Mouse (Mus musculus): ENCODE measurements at regions not wholly inside any gene's neighbourhood (a gene's known extent, or its start where the extent isn't known, plus 50 kb on each side); places are given as distances from the start of the nearest gene placed in this dataset.

GRCm38 (mm10) chr12:47466740-47467139, 648.0 kb upstream of the Nova1 start:
- no peak for ATAC-seq (ENCODE audit: insufficient number of reproducible peaks, low FRiP score)

GRCm38 (mm10) chr12:47465924-47466323, 647.2 kb upstream of the Nova1 start:
- Histone ChIP-seq H3K9me3 (replicated peaks) (no peaks in the 10 kb centered on the region), H3K27ac (ENCODE audit: poor library complexity, severe bottlenecking) (no peak overlapping the region), H3K4me1 (replicated peaks) (no peaks in the 10 kb centered on the region), H3K27me3 (replicated peaks) (no peaks in the 10 kb centered on the region), H3K9ac (no peak overlapping the region), H3K4me2 (no peak overlapping the region), H3K36me3 (no peaks in the 10 kb centered on the region), H3K4me3 (no peak overlapping the region)
- no peak for ATAC-seq (ENCODE audit: insufficient number of reproducible peaks, low FRiP score)
- WGBS = 68% methylated on average over 5 of the region's 5 CpGs

More at GRCm38 (mm10) chr12:47466740-47467139, 648.0 kb upstream of the Nova1 start:
- no peak overlapping the region for H3K4me2 ChIP-seq
- no peaks in the 10 kb centered on the region for H3K9me3 ChIP-seq (replicated peaks)
- H3K36me3 ChIP-seq = no peaks in the 10 kb centered on the region
- no peak overlapping the region for H3K4me3 ChIP-seq
- WGBS = 81% methylated on average over 1 of the region's 1 CpGs
- no peak overlapping the region for H3K27ac ChIP-seq (ENCODE audit: poor library complexity, severe bottlenecking)
- H3K27me3 ChIP-seq (replicated peaks) = no peaks in the 10 kb centered on the region
- no peaks in the 10 kb centered on the region for H3K4me1 ChIP-seq (replicated peaks)
- H3K9ac ChIP-seq = no peak overlapping the region

- Histone ChIP-seq H3K4me2 (no peak overlapping the region), H3K4me3 (no peak overlapping the region), H3K27me3 (replicated peaks) (no peaks in the 10 kb centered on the region), H3K9ac (no peak overlapping the region), H3K36me3 (no peaks in the 10 kb centered on the region), H3K9me3 (replicated peaks) (no peaks in the 10 kb centered on the region), H3K27ac (ENCODE audit: poor library complexity, severe bottlenecking) (no peak overlapping the region), H3K4me1 (replicated peaks) (no peaks in the 10 kb centered on the region)
- no peak for ATAC-seq (ENCODE audit: insufficient number of reproducible peaks, low FRiP score)
- WGBS = 57% methylated on average over 1 of the region's 1 CpGs
Observed at GRCm38 (mm10) chr12:47431669-47432068, 612.9 kb upstream of the Nova1 start.

GRCm38 (mm10) chr12:47412251-47412650, 593.5 kb upstream of the Nova1 start:
- Histone ChIP-seq H3K4me1 (replicated peaks) (0 out of 2 replicates have a peak, but pooled peaks cover 4% of the 10 kb centered on the region), H3K27me3 (replicated peaks) (no peaks in the 10 kb centered on the region), H3K4me2 (no peak overlapping the region), H3K9ac (no peak overlapping the region), H3K27ac (ENCODE audit: poor library complexity, severe bottlenecking) (no peak overlapping the region), H3K4me3 (no peak overlapping the region), H3K36me3 (no peaks in the 10 kb centered on the region), H3K9me3 (replicated peaks) (no peaks in the 10 kb centered on the region)
- ATAC-seq (ENCODE audit: insufficient number of reproducible peaks, low FRiP score) = no peak
- 86% methylated on average over 4 of the region's 4 CpGs for WGBS

GRCm38 (mm10) chr12:47406563-47406962, 587.8 kb upstream of the Nova1 start:
- Histone ChIP-seq H3K4me3 (no peak overlapping the region), H3K27me3 (replicated peaks) (no peaks in the 10 kb centered on the region), H3K27ac (ENCODE audit: poor library complexity, severe bottlenecking) (no peak overlapping the region), H3K9me3 (replicated peaks) (no peaks in the 10 kb centered on the region), H3K36me3 (no peaks in the 10 kb centered on the region), H3K9ac (no peak overlapping the region), H3K4me2 (no peak overlapping the region), H3K4me1 (replicated peaks) (0 out of 2 replicates have a peak, but pooled peaks cover 4% of the 10 kb centered on the region)
- WGBS = 71% methylated on average over 2 of the region's 2 CpGs
- ATAC-seq (ENCODE audit: insufficient number of reproducible peaks, low FRiP score) = no peak

GRCm38 (mm10) chr12:47406131-47406530, 587.4 kb upstream of the Nova1 start:
- no peak overlapping the region for H3K4me3 ChIP-seq
- H3K9ac ChIP-seq = no peak overlapping the region
- no peak overlapping the region for H3K4me2 ChIP-seq
- no peak overlapping the region for H3K27ac ChIP-seq (ENCODE audit: poor library complexity, severe bottlenecking)
- ATAC-seq (ENCODE audit: insufficient number of reproducible peaks, low FRiP score) = no peak
- H3K4me1 ChIP-seq (replicated peaks) = 0 out of 2 replicates have a peak, but pooled peaks cover 4% of the 10 kb centered on the region
- H3K27me3 ChIP-seq (replicated peaks) = no peaks in the 10 kb centered on the region
- H3K9me3 ChIP-seq (replicated peaks) = no peaks in the 10 kb centered on the region
- H3K36me3 ChIP-seq = no peaks in the 10 kb centered on the region
- 88% methylated on average over 2 of the region's 2 CpGs for WGBS

GRCm38 (mm10) chr12:47383225-47383624, 564.5 kb upstream of the Nova1 start:
- no peak overlapping the region for H3K27ac ChIP-seq (ENCODE audit: poor library complexity, severe bottlenecking)
- H3K9ac ChIP-seq = no peak overlapping the region
- WGBS = 75% methylated on average over 1 of the region's 1 CpGs
- no peak overlapping the region for H3K4me2 ChIP-seq
- no peak for ATAC-seq (ENCODE audit: insufficient number of reproducible peaks, low FRiP score)
- H3K4me1 ChIP-seq (replicated peaks) = no peaks in the 10 kb centered on the region
- H3K27me3 ChIP-seq (replicated peaks) = no peaks in the 10 kb centered on the region
- no peaks in the 10 kb centered on the region for H3K9me3 ChIP-seq (replicated peaks)
- H3K36me3 ChIP-seq = no peaks in the 10 kb centered on the region
- H3K4me3 ChIP-seq = no peak overlapping the region

- H3K9ac ChIP-seq = no peak overlapping the region
- no peaks in the 10 kb centered on the region for H3K27me3 ChIP-seq (replicated peaks)
- H3K4me3 ChIP-seq = no peak overlapping the region
- H3K4me1 ChIP-seq (replicated peaks) = no peaks in the 10 kb centered on the region
- no peak overlapping the region for H3K27ac ChIP-seq (ENCODE audit: poor library complexity, severe bottlenecking)
- whole genome bisulfite sequencing = 56% methylated on average over 2 of the region's 2 CpGs
- H3K36me3 ChIP-seq = no peaks in the 10 kb centered on the region
- ATAC-seq (ENCODE audit: insufficient number of reproducible peaks, low FRiP score) = no peak
- H3K4me2 ChIP-seq = no peak overlapping the region
- H3K9me3 ChIP-seq (replicated peaks) = no peaks in the 10 kb centered on the region
Observed at GRCm38 (mm10) chr12:47353269-47353668, 534.5 kb upstream of the Nova1 start.

GRCm38 (mm10) chr12:47351229-47351628, 532.5 kb upstream of the Nova1 start:
- no peak overlapping the region for H3K9ac ChIP-seq
- H3K36me3 ChIP-seq = no peaks in the 10 kb centered on the region
- no peaks in the 10 kb centered on the region for H3K27me3 ChIP-seq (replicated peaks)
- no peaks in the 10 kb centered on the region for H3K9me3 ChIP-seq (replicated peaks)
- H3K4me2 ChIP-seq = no peak overlapping the region
- no peaks in the 10 kb centered on the region for H3K4me1 ChIP-seq (replicated peaks)
- H3K27ac ChIP-seq (ENCODE audit: poor library complexity, severe bottlenecking) = no peak overlapping the region
- 68% methylated on average over 1 of the region's 1 CpGs for WGBS
- no peak for ATAC-seq (ENCODE audit: insufficient number of reproducible peaks, low FRiP score)
- no peak overlapping the region for H3K4me3 ChIP-seq

GRCm38 (mm10) chr12:47313413-47313812, 494.7 kb upstream of the Nova1 start:
- WGBS = 20% methylated on average over 2 of the region's 2 CpGs

GRCm38 (mm10) chr12:47275904-47276303, 457.2 kb upstream of the Nova1 start:
- Histone ChIP-seq H3K9ac (no peak overlapping the region), H3K36me3 (no peaks in the 10 kb centered on the region), H3K27ac (ENCODE audit: poor library complexity, severe bottlenecking) (no peak overlapping the region), H3K4me3 (no peak overlapping the region), H3K27me3 (replicated peaks) (no peaks in the 10 kb centered on the region), H3K4me2 (no peak overlapping the region), H3K9me3 (replicated peaks) (no peaks in the 10 kb centered on the region), H3K4me1 (replicated peaks) (no peaks in the 10 kb centered on the region)
- WGBS = 66% methylated on average over 3 of the region's 3 CpGs
- no peak for ATAC-seq (ENCODE audit: insufficient number of reproducible peaks, low FRiP score)

More at GRCm38 (mm10) chr12:47313413-47313812, 494.7 kb upstream of the Nova1 start:
- no peak overlapping the region for H3K9ac ChIP-seq
- H3K27ac ChIP-seq (ENCODE audit: poor library complexity, severe bottlenecking) = no peak overlapping the region
- H3K9me3 ChIP-seq (replicated peaks) = no peaks in the 10 kb centered on the region
- ATAC-seq (ENCODE audit: insufficient number of reproducible peaks, low FRiP score) = no peak
- H3K27me3 ChIP-seq (replicated peaks) = no peaks in the 10 kb centered on the region
- H3K4me3 ChIP-seq = no peak overlapping the region
- H3K4me2 ChIP-seq = no peak overlapping the region
- no peaks in the 10 kb centered on the region for H3K36me3 ChIP-seq
- no peaks in the 10 kb centered on the region for H3K4me1 ChIP-seq (replicated peaks)

- H3K4me1 ChIP-seq (replicated peaks) = no peaks in the 10 kb centered on the region
- WGBS = 60% methylated on average over 2 of the region's 2 CpGs
- no peaks in the 10 kb centered on the region for H3K27me3 ChIP-seq (replicated peaks)
- no peak overlapping the region for H3K9ac ChIP-seq
- no peaks in the 10 kb centered on the region for H3K9me3 ChIP-seq (replicated peaks)
- no peak overlapping the region for H3K4me3 ChIP-seq
- no peaks in the 10 kb centered on the region for H3K36me3 ChIP-seq
- H3K27ac ChIP-seq (ENCODE audit: poor library complexity, severe bottlenecking) = no peak overlapping the region
- ATAC-seq (ENCODE audit: insufficient number of reproducible peaks, low FRiP score) = no peak
- H3K4me2 ChIP-seq = no peak overlapping the region
Observed at GRCm38 (mm10) chr12:47272309-47272708, 453.6 kb upstream of the Nova1 start.

Data from heart, embryonic 12.5 days (tissue).